Mouse (Mus musculus) liver, embryonic 11.5 days (tissue): Measurements from ENCODE around the gene Ormdl2. TPM values are rescaled to one million over a fixed set of nuclear protein-coding genes. Genes with fewer than 3 reads are reported as not detected.

Experiments used
- ATAC-seq: fragments of 200-750 bp; cut with Nextera tagmentation; replicated peaks from 2 replicates; pipeline ENCODE4 v1.8.0; 2017; ENCODE audit warnings: moderate number of reproducible peaks, mild to moderate bottlenecking, moderate TSS enrichment, moderate library complexity; ENCODE audit not compliant: low FRiP score
- DNase-seq: peaks from one replicate; pipeline ENCODE4 v3.0.0-alpha.2; 2017; ENCODE audit warnings: low spot score
- H3K27ac ChIP-seq: fragments of 300-500 bp; sonication (generic); 2 replicates; pipeline ENCODE4 v1.5.1; 2014; ENCODE audit warnings: mild to moderate bottlenecking, low read depth, low read length, control low read depth
- H3K27me3 ChIP-seq: fragments of 300-500 bp; sonication (generic); replicated peaks from 2 replicates; pipeline ENCODE4 v1.6.1; 2014; ENCODE audit warnings: low read length, mixed read lengths; ENCODE audit not compliant: control insufficient read depth, insufficient read depth
- H3K36me3 ChIP-seq: fragments of 300-500 bp; sonication (generic); 2 replicates; pipeline ENCODE4 v1.6.1; 2014; ENCODE audit warnings: mild to moderate bottlenecking, low read length, moderate library complexity, mixed read lengths; ENCODE audit not compliant: control insufficient read depth, insufficient read depth
- H3K4me1 ChIP-seq: fragments of 300-500 bp; sonication (generic); replicated peaks from 2 replicates; pipeline ENCODE4 v1.6.1; 2014; ENCODE audit warnings: low read length, mixed read lengths; ENCODE audit not compliant: control insufficient read depth, insufficient read depth
- H3K4me2 ChIP-seq: fragments of 300-500 bp; sonication (generic); 2 replicates; pipeline ENCODE4 v1.6.1; 2014; ENCODE audit warnings: mild to moderate bottlenecking, control low read depth, moderate library complexity
- H3K4me3 ChIP-seq: fragments of 300-500 bp; sonication (generic); 2 replicates; pipeline ENCODE4 v1.5.1; 2014; ENCODE audit warnings: low read depth, low read length, control low read depth
- H3K9ac ChIP-seq: fragments of 300-500 bp; sonication (generic); 2 replicates; pipeline ENCODE4 v1.6.1; 2014; ENCODE audit warnings: low read depth, low read length, control low read depth
- H3K9me3 ChIP-seq: fragments of 300-500 bp; sonication (generic); 2 replicates; pipeline ENCODE4 v1.6.1; 2016; ENCODE audit warnings: low read length, inconsistent platforms, mixed read lengths; ENCODE audit not compliant: control insufficient read depth
- WGBS: fragments of 180-500 bp; shearing (Covaris S2); extraction: QIAGEN DNeasy Blood & Tissue Kit; methylation state at CpG from one replicate; pipeline ENCODE4 v1.1.7; 2014; 5-methylcytosine and 5-hydroxymethylcytosine counted together
- polyA plus RNA-seq: library from polyadenylated mRNA; unstranded; fragments of >200 nt; fragmentation: Nextera tagmentation; extraction: Ambion mirVana; gene quantifications from 2 replicates; pipeline ENCODE4 v1.2.1, GENCODE M21; 2014

The Ormdl2 gene
- polyA plus RNA-seq, 1 experiment from 2014 or later, result 114 TPM

DNA sequence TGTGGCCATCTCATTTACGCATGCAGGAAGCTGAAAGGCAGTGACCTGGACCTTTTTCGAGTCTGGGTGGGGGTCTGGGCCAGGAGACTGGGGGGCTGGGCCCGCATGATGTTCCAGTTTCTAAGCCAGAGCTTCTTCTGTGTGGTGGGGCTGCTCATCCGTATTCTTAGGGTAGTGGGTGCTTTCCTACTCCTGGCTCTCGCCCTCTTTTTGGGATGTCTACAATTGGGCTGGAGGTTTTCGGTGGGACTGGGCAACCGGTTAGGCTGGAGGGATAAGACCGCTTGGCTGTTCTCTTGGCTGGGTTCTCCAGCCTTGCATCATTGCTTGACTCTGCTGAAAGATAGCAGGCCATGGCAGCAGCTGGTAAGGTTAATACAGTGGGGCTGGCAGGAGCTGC lies 14.4 kb downstream of the Ormdl2 start:
- H3K9ac ChIP-seq, result peak overlapping the region; percentile 52
- H3K27ac ChIP-seq, result no peak overlapping the region
- 83% methylated on average over 8 of the region's 8 CpGs for WGBS
- peaks cover 32% of the 10 kb centered on the region for H3K4me1 ChIP-seq
- ATAC-seq (no peak), DNase-seq (no peak)
- H3K36me3 ChIP-seq, result peaks cover 5% of the 10 kb centered on the region; the same call in 1 of the 2 replicates
- H3K9me3 ChIP-seq, result no peaks in the 10 kb centered on the region
- H3K27me3 ChIP-seq, result no peaks in the 10 kb centered on the region
- peak overlapping the region; percentile 69 for H3K4me3 ChIP-seq
- peak overlapping the region; percentile 65 for H3K4me2 ChIP-seq

DNA sequence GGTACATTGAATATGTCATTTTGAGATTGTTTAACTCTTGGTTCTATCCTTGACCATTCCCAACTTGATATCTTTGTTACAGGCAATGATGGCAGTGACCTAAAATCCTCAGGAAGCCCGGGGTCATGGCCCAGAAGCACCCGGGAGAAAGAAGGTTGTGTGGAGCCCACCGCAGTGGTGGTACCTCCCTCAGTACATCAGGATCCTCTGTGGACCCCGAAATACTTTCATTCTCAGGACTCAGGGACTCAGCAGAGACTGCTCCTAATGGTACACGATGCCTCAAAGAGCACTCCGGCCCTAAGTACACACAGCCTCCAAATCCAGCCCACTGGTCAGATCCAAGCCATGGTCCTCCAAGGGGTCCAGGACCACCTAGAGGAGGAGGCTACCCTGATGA lies 15.4 kb downstream of the Ormdl2 start:
- Histone ChIP-seq H3K4me1 (peaks cover 32% of the 10 kb centered on the region), H3K36me3 (peaks cover 5% of the 10 kb centered on the region; the same call in 1 of the 2 replicates), H3K4me2 (peak overlapping the region; percentile 65), H3K4me3 (peak overlapping the region; percentile 69), H3K9ac (peak overlapping the region; percentile 57), H3K27me3 (no peaks in the 10 kb centered on the region), H3K9me3 (no peaks in the 10 kb centered on the region), H3K27ac (peak overlapping the region; percentile 87)
- no peak for DNase-seq
- ATAC-seq, result no peak
- whole genome bisulfite sequencing, result 52% methylated on average over 6 of the region's 6 CpGs

DNA sequence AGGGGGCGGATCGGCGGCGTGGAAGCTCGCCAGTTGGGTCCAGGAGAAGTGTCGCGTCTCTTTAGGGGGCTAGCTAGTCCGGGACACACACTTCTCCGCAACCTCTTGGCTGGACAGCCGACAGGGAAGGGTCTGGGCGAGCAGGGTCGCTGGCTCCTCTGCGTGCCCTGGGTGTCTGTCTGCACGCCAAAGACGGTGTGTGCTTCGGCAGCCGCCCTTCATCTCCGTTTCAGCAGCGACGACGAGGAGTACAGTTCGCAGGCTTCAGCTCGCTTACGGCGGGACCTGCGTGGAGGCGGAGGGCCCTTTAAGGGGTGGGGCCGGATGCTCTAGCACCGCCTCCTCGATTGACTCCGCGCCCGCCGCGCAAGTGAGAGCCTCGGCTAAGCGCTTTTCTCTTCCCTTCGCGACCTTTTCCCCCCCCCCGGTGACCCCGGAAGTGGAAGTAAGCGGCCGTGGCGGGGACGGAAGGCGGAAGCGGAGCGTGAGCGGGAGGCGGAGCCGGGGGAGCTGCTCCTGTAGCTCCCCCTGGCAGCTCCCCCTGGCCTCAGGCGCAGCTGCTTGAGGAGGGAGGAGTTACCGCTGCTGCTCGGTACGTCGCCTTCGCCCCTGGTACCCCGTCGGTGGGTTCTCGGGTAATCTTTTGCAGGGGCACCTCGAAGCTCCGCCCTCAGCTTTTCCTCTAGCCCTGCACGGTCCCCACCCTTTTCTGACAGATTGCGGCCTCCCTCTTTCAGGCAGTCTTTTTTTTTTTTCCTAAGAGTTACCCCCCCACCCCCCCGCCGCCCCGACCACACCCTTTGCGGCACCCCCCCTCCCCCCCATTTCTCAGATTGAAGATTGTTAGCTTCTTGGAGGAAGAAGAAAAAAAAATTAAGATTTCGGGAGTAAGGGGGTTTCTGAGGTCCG lies 16.1 kb downstream of the Ormdl2 start:
- H3K27me3 ChIP-seq, result no peaks in the 10 kb centered on the region
- WGBS, result under 1% methylated on average over 69 of the region's 70 CpGs
- H3K4me1 ChIP-seq, result peaks cover 32% of the 10 kb centered on the region

DNA sequence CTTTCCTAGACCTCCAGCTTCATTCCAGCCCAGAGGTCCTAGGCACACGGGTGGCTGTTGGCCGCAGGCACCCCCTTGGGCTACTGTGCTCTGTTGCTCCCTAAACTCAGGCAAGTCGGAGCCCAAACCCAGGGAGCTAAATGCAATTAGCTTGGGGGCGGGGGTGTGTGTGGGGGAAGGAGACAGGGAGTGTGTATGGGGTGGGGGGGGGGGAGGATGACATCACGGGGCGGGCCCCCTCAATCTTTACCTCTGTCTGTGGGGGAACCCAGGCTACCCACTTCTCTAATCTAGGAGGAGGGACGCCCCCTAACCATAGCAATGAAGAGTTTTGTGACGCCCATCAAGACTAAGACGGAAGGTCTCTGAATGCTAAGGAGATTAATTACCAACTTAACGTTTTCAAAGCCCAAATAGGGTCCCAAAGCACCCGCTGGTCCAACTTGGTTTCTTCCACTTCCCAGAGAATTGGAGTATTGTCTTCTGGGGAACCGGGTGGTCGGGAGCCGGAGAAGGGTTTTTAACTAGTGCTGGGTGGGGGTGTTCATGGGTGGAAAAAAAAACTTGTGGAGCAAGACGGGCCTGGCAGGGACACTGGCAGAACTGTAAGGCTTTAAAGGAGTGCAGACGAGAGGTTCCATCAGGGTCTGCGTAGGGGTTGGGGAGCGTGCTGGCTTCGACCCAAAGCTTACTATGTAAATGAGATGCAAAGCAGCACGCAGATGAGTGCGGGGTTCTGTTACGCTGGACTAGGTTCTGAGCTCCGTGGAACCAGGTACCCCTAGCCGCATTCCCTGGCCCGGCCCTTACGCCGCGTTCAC lies 17.0 kb downstream of the Ormdl2 start, which contains the start of gene Tmem198b:
Tmem198b (minus strand) TSS at position 100 of the 821 bp plus-strand sequence.
- H3K9me3 ChIP-seq, result no peaks in the 10 kb centered on the region
- H3K27ac ChIP-seq, result peak within 1 kb of the TSS; percentile 87
- peak within 1 kb of the TSS; percentile 65 for H3K4me2 ChIP-seq
- WGBS, result 0% methylated on average over 28 of the region's 28 CpGs
- ATAC-seq (peak; percentile 50), DNase-seq (peak; percentile 80)
- H3K36me3 ChIP-seq, result peaks cover 5% of the 10 kb centered on the region; the same call in 1 of the 2 replicates
- H3K27me3 ChIP-seq, result no peaks in the 10 kb centered on the region
- peak within 1 kb of the TSS; percentile 69 for H3K4me3 ChIP-seq
- peak within 1 kb of the TSS; percentile 76 for H3K9ac ChIP-seq
- peaks cover 32% of the 10 kb centered on the region for H3K4me1 ChIP-seq

More for the DNA sequence above, 16.1 kb downstream of the Ormdl2 start:
- ATAC-seq, result peak; percentile 93
- peaks cover 5% of the 10 kb centered on the region; the same call in 1 of the 2 replicates for H3K36me3 ChIP-seq
- H3K4me2 ChIP-seq, result peak overlapping the region; percentile 65
- peak overlapping the region; percentile 69 for H3K4me3 ChIP-seq
- H3K9ac ChIP-seq, result peak overlapping the region; percentile 76
- peak; percentile 99 for DNase-seq
- H3K27ac ChIP-seq, result peak overlapping the region; percentile 87
- no peaks in the 10 kb centered on the region for H3K9me3 ChIP-seq

DNA sequence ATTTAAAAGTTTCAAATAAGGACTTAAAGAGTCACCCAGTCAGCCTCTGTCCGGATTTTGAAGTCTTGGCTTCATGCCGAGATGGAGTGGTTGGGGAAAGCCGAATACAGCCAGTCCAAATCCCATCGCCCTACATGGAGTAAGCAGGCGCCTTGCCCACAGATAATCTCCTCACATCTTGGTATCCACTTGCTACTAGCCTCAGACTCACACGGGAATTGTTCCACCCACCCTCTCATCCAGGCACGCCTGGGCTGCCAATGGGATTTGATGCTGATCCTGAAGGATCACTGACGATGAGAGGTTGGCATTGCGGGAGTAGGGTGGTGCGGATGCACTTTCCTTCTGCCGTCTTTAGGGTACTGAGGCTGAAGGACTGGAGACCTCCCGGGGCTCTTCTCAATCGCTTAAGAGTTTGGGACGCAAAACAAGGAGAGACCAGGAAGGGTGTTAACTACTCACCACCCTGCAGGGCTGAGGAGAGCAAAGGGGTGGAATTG lies 17.6 kb downstream of the Ormdl2 start, which contains the start of gene Dnajc14:
Dnajc14 (plus strand) TSS at position 292 of the 500 bp plus-strand sequence.
- H3K4me2 ChIP-seq, result peak within 1 kb of the TSS; percentile 65
- H3K36me3 ChIP-seq, result peaks cover 3% of the 10 kb centered on the region; the same call in 1 of the 2 replicates
- H3K27ac ChIP-seq, result peak within 1 kb of the TSS; percentile 87
- H3K4me3 ChIP-seq, result peak within 1 kb of the TSS; percentile 69
- H3K9ac ChIP-seq, result peak within 1 kb of the TSS; percentile 76
- H3K4me1 ChIP-seq, result peaks cover 31% of the 10 kb centered on the region
- H3K9me3 ChIP-seq, result no peaks in the 10 kb centered on the region
- no peaks in the 10 kb centered on the region for H3K27me3 ChIP-seq
- ATAC-seq (no peak; the same call in 1 of the 2 replicates), DNase-seq (no peak)
- 4% methylated on average over 14 of the region's 14 CpGs for WGBS

DNA sequence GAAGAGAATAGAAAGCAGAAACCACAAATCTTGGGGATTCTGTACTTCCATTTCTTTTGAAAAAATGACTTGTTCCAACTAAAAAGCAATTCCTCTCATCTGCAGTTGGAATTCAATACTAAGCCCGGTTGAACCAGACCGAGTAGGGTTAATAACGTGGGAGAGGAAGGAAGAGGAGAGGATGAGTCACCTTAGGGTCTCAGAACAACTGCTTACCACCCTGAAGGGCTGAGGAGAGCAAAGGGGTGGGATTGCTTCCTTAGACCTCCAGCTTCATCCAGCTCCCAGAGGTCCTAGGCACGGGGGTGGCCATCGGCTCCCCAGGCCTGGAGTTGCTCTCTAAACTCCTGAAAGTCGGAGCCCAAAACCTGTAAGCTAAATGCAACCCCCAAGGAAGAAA lies 18.1 kb downstream of the Ormdl2 start:
- DNase-seq, result no peak
- Histone ChIP-seq H3K36me3 (peaks cover 5% of the 10 kb centered on the region; the same call in 1 of the 2 replicates), H3K27ac (0 out of 2 replicates have a peak overlapping the region, but pooled peaks have one; percentile 87)

DNA sequence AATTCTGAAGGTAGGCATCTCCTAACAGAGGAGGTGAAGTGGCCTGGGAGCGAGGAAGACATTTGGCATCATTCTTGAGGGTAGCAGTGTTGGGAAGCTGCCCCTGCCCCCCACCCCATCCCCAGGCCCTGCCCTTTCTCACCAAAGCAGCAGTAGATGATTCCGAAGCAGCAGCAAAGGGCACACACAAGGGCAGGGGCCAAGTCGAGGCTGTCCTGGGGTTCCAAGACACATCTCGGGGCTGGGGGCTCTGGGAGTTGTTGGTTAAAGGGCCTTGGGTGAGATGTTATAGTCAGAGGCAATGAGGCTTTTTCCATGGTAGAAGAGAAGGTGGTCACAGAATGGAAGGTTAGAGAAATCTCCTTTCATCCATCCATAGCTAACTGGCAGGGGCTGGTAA lies 18.5 kb downstream of the Ormdl2 start:
- H3K4me2 ChIP-seq, result peak overlapping the region; percentile 65
- H3K27me3 ChIP-seq, result no peaks in the 10 kb centered on the region
- no peak for ATAC-seq
- 60% methylated on average over 4 of the region's 4 CpGs for WGBS
- H3K4me3 ChIP-seq, result peak overlapping the region; percentile 69
- no peak overlapping the region for H3K9ac ChIP-seq
- peaks cover 5% of the 10 kb centered on the region; the same call in 1 of the 2 replicates for H3K36me3 ChIP-seq
- no peaks in the 10 kb centered on the region for H3K9me3 ChIP-seq
- H3K27ac ChIP-seq, result no peak overlapping the region
- H3K4me1 ChIP-seq, result peaks cover 26% of the 10 kb centered on the region
- DNase-seq, result no peak

More for the DNA sequence above, 18.1 kb downstream of the Ormdl2 start:
- Histone ChIP-seq H3K27me3 (no peaks in the 10 kb centered on the region), H3K4me1 (peaks cover 26% of the 10 kb centered on the region), H3K4me3 (peak overlapping the region; percentile 69), H3K9me3 (no peaks in the 10 kb centered on the region), H3K4me2 (peak overlapping the region; percentile 65), H3K9ac (peak overlapping the region; percentile 76; the same call in 1 of the 2 replicates)
- no peak for ATAC-seq
- WGBS, result 18% methylated on average over 6 of the region's 6 CpGs

DNA sequence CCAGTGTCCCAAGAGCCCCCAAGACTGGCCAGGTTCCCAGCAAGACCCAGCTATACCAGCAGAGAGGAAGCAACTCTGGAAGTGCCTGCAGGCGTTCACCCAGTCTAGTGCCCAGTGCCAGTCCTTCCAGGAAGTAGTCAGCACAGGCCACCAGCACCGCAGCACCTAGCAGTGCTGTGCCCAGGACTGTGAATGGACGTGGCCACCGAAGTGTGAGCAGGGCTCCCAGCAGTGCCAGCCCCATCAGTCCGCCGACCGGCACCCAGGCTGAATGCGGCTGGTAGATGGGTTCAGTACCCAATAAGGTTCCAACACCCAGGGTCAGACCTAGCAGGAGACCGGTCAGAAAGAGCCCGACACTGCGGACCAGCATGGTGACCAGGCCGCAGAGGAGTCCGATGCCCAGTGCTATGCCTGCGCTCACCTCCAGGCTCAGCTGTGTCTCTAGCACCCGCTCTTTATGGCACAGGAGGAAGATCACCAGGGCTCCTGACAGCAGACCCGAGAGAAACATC lies 19.4 kb downstream of the Ormdl2 start:
- Histone ChIP-seq H3K4me1 (peaks cover 17% of the 10 kb centered on the region), H3K27me3 (no peaks in the 10 kb centered on the region), H3K36me3 (peaks cover 2% of the 10 kb centered on the region; the same call in 1 of the 2 replicates), H3K9me3 (no peaks in the 10 kb centered on the region), H3K9ac (no peak overlapping the region), H3K4me2 (no peak overlapping the region), H3K27ac (no peak overlapping the region), H3K4me3 (no peak overlapping the region)
- DNase-seq (no peak), ATAC-seq (no peak)
- WGBS, result 83% methylated on average over 16 of the region's 16 CpGs
